Mouse (Mus musculus): ENCODE results near the gene Rab17. TPM values are rescaled to one million over a fixed set of nuclear protein-coding genes. Genes with fewer than 3 reads are reported as not detected.

Rab17 gene
- polyA plus RNA-seq, 1 experiment from 2014 or later = 8.2 TPM

GRCm38 (mm10) chr1:90917509-90917908 is 52.0 kb downstream of the Rab17 start:
- TF ChIP-seq CTCF (IDR thresholded peaks at IDR 0.05; ENCODE audit: low read depth) (no peak), EP300 (IDR thresholded peaks at IDR 0.05; ENCODE audit: low read depth) (no peak)
- H3K27ac ChIP-seq (ENCODE audit: low read depth) = no peak overlapping the region
- WGBS (ENCODE audit: insufficient replicate concordance) = 43% methylated on average over 6 of the region's 6 CpGs
- ATAC-seq (no peak), DNase-seq (no peak)
- no peaks in the 10 kb centered on the region for H3K36me3 ChIP-seq (replicated peaks; ENCODE audit: insufficient read depth, low read length)
- H3K4me1 ChIP-seq (ENCODE audit: insufficient read depth) = peaks cover 10% of the 10 kb centered on the region; the same call in 1 of the 2 replicates
- no peak overlapping the region for H3K4me3 ChIP-seq (ENCODE audit: low read depth, low read length)
- H3K27me3 ChIP-seq (ENCODE audit: insufficient read depth, low read length) = peaks cover 8% of the 10 kb centered on the region; the same call in 1 of the 2 replicates
- no peak overlapping the region for H3K4me2 ChIP-seq (ENCODE audit: low read depth, low read length)
- H3K9me3 ChIP-seq (ENCODE audit: low read length) = peaks cover 6% of the 10 kb centered on the region; the same call in 1 of the 2 replicates
- H3K9ac ChIP-seq (replicated peaks) = no peak overlapping the region

GRCm38 (mm10) chr1:90914948-90915569 is 54.4 kb downstream of the Rab17 start, which contains the start of gene Mlph:
Gene Mlph, plus strand, starts transcription at chr1:90915085.
- Histone ChIP-seq H3K4me2 (ENCODE audit: low read depth, low read length) (peak within 1 kb of the TSS; percentile 62), H3K9ac (replicated peaks) (no peak within 1 kb of the TSS), H3K9me3 (ENCODE audit: low read length) (peaks cover 2% of the 10 kb centered on the region; the same call in 1 of the 2 replicates), H3K4me1 (ENCODE audit: insufficient read depth) (peaks cover 10% of the 10 kb centered on the region; the same call in 1 of the 2 replicates), H3K36me3 (replicated peaks; ENCODE audit: insufficient read depth, low read length) (no peaks in the 10 kb centered on the region), H3K27ac (ENCODE audit: low read depth) (no peak within 1 kb of the TSS), H3K27me3 (ENCODE audit: insufficient read depth, low read length) (peaks cover 8% of the 10 kb centered on the region; the same call in 1 of the 2 replicates), H3K4me3 (ENCODE audit: low read depth, low read length) (no peak within 1 kb of the TSS)
- TF ChIP-seq CTCF (IDR thresholded peaks at IDR 0.05; ENCODE audit: low read depth) = no peak
- TF ChIP-seq EP300 (IDR thresholded peaks at IDR 0.05; ENCODE audit: low read depth) = no peak
- 13% methylated on average over 18 of the region's 18 CpGs for WGBS (ENCODE audit: insufficient replicate concordance)
- peak; percentile 58; the same call in 1 of the 2 replicates for ATAC-seq
- DNase-seq = peak; percentile 36

GRCm38 (mm10) chr1:90913231-90913630 is 56.2 kb downstream of the Rab17 start:
- no peaks in the 10 kb centered on the region for H3K9me3 ChIP-seq (ENCODE audit: low read length)
- H3K4me3 ChIP-seq (ENCODE audit: low read depth, low read length) = no peak overlapping the region
- 73% methylated on average over 6 of the region's 6 CpGs for WGBS (ENCODE audit: insufficient replicate concordance)
- no peaks in the 10 kb centered on the region for H3K36me3 ChIP-seq (replicated peaks; ENCODE audit: insufficient read depth, low read length)
- peaks cover 10% of the 10 kb centered on the region; the same call in 1 of the 2 replicates for H3K4me1 ChIP-seq (ENCODE audit: insufficient read depth)
- peaks cover 8% of the 10 kb centered on the region; the same call in 1 of the 2 replicates for H3K27me3 ChIP-seq (ENCODE audit: insufficient read depth, low read length)
- DNase-seq (no peak), ATAC-seq (no peak)
- no peak overlapping the region for H3K27ac ChIP-seq (ENCODE audit: low read depth)
- TF ChIP-seq EP300 (IDR thresholded peaks at IDR 0.05; ENCODE audit: low read depth) = no peak
- TF ChIP-seq CTCF (IDR thresholded peaks at IDR 0.05; ENCODE audit: low read depth) = no peak
- no peak overlapping the region for H3K9ac ChIP-seq (replicated peaks)
- H3K4me2 ChIP-seq (ENCODE audit: low read depth, low read length) = no peak overlapping the region

- Histone ChIP-seq H3K4me1 (ENCODE audit: insufficient read depth) (peaks cover 2% of the 10 kb centered on the region; the same call in 1 of the 2 replicates), H3K9me3 (ENCODE audit: low read length) (no peaks in the 10 kb centered on the region), H3K4me2 (ENCODE audit: low read depth, low read length) (0 out of 2 replicates have a peak overlapping the region, but pooled peaks have one; percentile 4), H3K36me3 (replicated peaks; ENCODE audit: insufficient read depth, low read length) (no peaks in the 10 kb centered on the region), H3K27ac (ENCODE audit: low read depth) (no peak overlapping the region), H3K4me3 (ENCODE audit: low read depth, low read length) (no peak overlapping the region), H3K9ac (replicated peaks) (no peak overlapping the region), H3K27me3 (ENCODE audit: insufficient read depth, low read length) (peaks cover 2% of the 10 kb centered on the region; the same call in 1 of the 2 replicates)
- ATAC-seq (peak; percentile 21; the same call in 1 of the 2 replicates), DNase-seq (peak; percentile 34)
- 40% methylated on average over 17 of the region's 17 CpGs for WGBS (ENCODE audit: insufficient replicate concordance)
- TF ChIP-seq EP300 (IDR thresholded peaks at IDR 0.05; ENCODE audit: low read depth) = no peak
- peak; percentile 19; the same call in 1 of the 2 replicates for TF ChIP-seq CTCF (IDR thresholded peaks at IDR 0.05; ENCODE audit: low read depth)
Measured at GRCm38 (mm10) chr1:90909631-90910152, 59.8 kb downstream of the Rab17 start.

GRCm38 (mm10) chr1:90909161-90909560 is 60.3 kb downstream of the Rab17 start:
- Histone ChIP-seq H3K4me3 (ENCODE audit: low read depth, low read length) (no peak overlapping the region), H3K27ac (ENCODE audit: low read depth) (no peak overlapping the region), H3K9me3 (ENCODE audit: low read length) (no peaks in the 10 kb centered on the region), H3K9ac (replicated peaks) (no peak overlapping the region), H3K36me3 (replicated peaks; ENCODE audit: insufficient read depth, low read length) (no peaks in the 10 kb centered on the region), H3K27me3 (ENCODE audit: insufficient read depth, low read length) (no peaks in the 10 kb centered on the region), H3K4me2 (ENCODE audit: low read depth, low read length) (no peak overlapping the region), H3K4me1 (ENCODE audit: insufficient read depth) (no peaks in the 10 kb centered on the region)
- DNase-seq (no peak), ATAC-seq (no peak)
- TF ChIP-seq EP300 (IDR thresholded peaks at IDR 0.05; ENCODE audit: low read depth) (no peak), CTCF (IDR thresholded peaks at IDR 0.05; ENCODE audit: low read depth) (no peak)

Other genes with a start within 250 kb of the Rab17 start
- gene Col6a3, start 125.7 kb downstream of the Rab17 start, polyA plus RNA-seq (2015; fragmentation: Nextera tagmentation; extraction: Ambion mirVana) = 3.7 and 5.2 TPM in 2 replicates
- 0.06 TPM in 1 of 2 replicates, not detected in the other for gene Mlph, start 54.6 kb downstream of the Rab17 start, polyA plus RNA-seq (2015; fragmentation: Nextera tagmentation; extraction: Ambion mirVana)
- gene Prlh, start 16.6 kb downstream of the Rab17 start, polyA plus RNA-seq (2015; fragmentation: Nextera tagmentation; extraction: Ambion mirVana) = not detected in 2 replicates
- gene Lrrfip1, start 29.1 kb upstream of the Rab17 start, polyA plus RNA-seq (2015; fragmentation: Nextera tagmentation; extraction: Ambion mirVana) = 21.9 and 22.7 TPM in 2 replicates
- gene Rbm44, start 175.4 kb upstream of the Rab17 start, polyA plus RNA-seq (2015; fragmentation: Nextera tagmentation; extraction: Ambion mirVana) = 0.32 and 0.87 TPM in 2 replicates
- gene Ramp1, start 210.2 kb upstream of the Rab17 start, polyA plus RNA-seq (2015; fragmentation: Nextera tagmentation; extraction: Ambion mirVana) = 9.6 and 10.6 TPM in 2 replicates

Measured in liver, postnatal 0 days (tissue).